11 mouse cellular contexts compared by ENCODE assay signal in genomic region chr6:136946943-136947342, GRCm38 (mm10). TPM values are rescaled to one million over a fixed set of nuclear protein-coding genes. Genes with fewer than 3 reads are reported as not detected.
A peak's percentile ranks its signal among the peaks of the same experiment; 100 is the strongest.
DNase-seq lines count a peak whose midpoint lies in the region; ATAC-seq and TF ChIP-seq lines count a peak whose summit lies in the region.
"Had no signal": no experiment of that assay in that cellular context is flagged by ENCODE, and none has a peak within 500 bp of the region (broad histone marks: within the 10 kb centered on the region; RNA-seq: fewer than 3 reads in every experiment).

No protein-coding gene starts in this region.

- H3K27me3 ChIP-seq in liver, embryonic 12.5 days (replicated peaks) = no peaks in the 10 kb centered on the region
- no peaks in the 10 kb centered on the region for H3K27me3 ChIP-seq in embryonic facial prominence, embryonic 10.5 days (replicated peaks; ENCODE audit: low read depth, poor library complexity, severe bottlenecking)
- no peaks in the 10 kb centered on the region for H3K27me3 ChIP-seq in midbrain, postnatal 0 days (ENCODE audit: insufficient read depth, low read length)

- H3K4me3 ChIP-seq in liver, embryonic 12.5 days = no peak overlapping the region
- H3K4me3 ChIP-seq in embryonic facial prominence, embryonic 10.5 days = no peak overlapping the region
- no peak overlapping the region for H3K4me3 ChIP-seq in midbrain, postnatal 0 days (ENCODE audit: low read depth, low read length)

- H3K9me3 ChIP-seq in liver, embryonic 12.5 days (replicated peaks) = no peaks in the 10 kb centered on the region
- H3K9me3 ChIP-seq in embryonic facial prominence, embryonic 10.5 days = no peaks in the 10 kb centered on the region
- no peaks in the 10 kb centered on the region for H3K9me3 ChIP-seq in midbrain, postnatal 0 days (ENCODE audit: low read length)

- H3K36me3 ChIP-seq in liver, embryonic 12.5 days = no peaks in the 10 kb centered on the region
- H3K36me3 ChIP-seq in embryonic facial prominence, embryonic 10.5 days (replicated peaks) = no peaks in the 10 kb centered on the region
- H3K36me3 ChIP-seq in midbrain, postnatal 0 days (ENCODE audit: insufficient read depth, low read length) = no peaks in the 10 kb centered on the region

- DNase-seq in liver = no peak
- peak; percentile 53 to 68 for DNase-seq in CD8-positive naive resting alpha-beta T cell, adult 2 months (ENCODE audit: low read depth in 2 of 2, low spot score in 2 of 2)
- DNase-seq in embryonic facial prominence, embryonic 10.5 days (ENCODE audit: low spot score) = peak; percentile 20
- DNase-seq in midbrain, postnatal 0 days (ENCODE audit: low spot score) = peak; percentile 22
- DNase-seq in layer of hippocampus, adult 9-11 months = no peak
- no peak for DNase-seq in gastrocnemius, adult 8-10 months (ENCODE audit: low spot score in 2 of 2)
- DNase-seq: cerebellum, adult 11 months; kidney, adult 9 months had no signal

- peak; percentile 27; the same call in 1 of the 2 replicates for ATAC-seq in liver, embryonic 12.5 days
- ATAC-seq in midbrain, postnatal 0 days (ENCODE audit: low FRiP score) = 0 out of 2 replicates have a peak, but pooled peaks have one; percentile 27
- no peak for ATAC-seq in cerebellum, adult (ENCODE audit: insufficient number of reproducible peaks, low FRiP score, low TSS enrichment)

- 54% methylated on average over 9 of the region's 9 CpGs for WGBS in liver, embryonic 12.5 days (ENCODE audit: insufficient replicate concordance)
- WGBS in embryonic facial prominence, embryonic 10.5 days = 72% methylated on average over 9 of the region's 9 CpGs
- WGBS in midbrain, postnatal 0 days = 42% methylated on average over 9 of the region's 9 CpGs

- TF ChIP-seq CTCF in midbrain, postnatal 0 days (IDR thresholded peaks at IDR 0.05) = no peak

- H3K4me2 ChIP-seq in liver, embryonic 12.5 days = no peak overlapping the region
- no peak overlapping the region for H3K4me2 ChIP-seq in midbrain, postnatal 0 days (ENCODE audit: low read depth, low read length, poor library complexity, severe bottlenecking)

- no peak overlapping the region for H3K9ac ChIP-seq in liver, embryonic 12.5 days
- H3K9ac ChIP-seq in midbrain, postnatal 0 days (replicated peaks; ENCODE audit: low read length, poor library complexity, severe bottlenecking) = no peak overlapping the region
- H3K9ac ChIP-seq: liver, embryonic 14.5 days had no signal

- peaks cover 30% of the 10 kb centered on the region for H3K4me1 ChIP-seq in liver, embryonic 12.5 days
- H3K4me1 ChIP-seq in embryonic facial prominence, embryonic 10.5 days = peaks cover 7% of the 10 kb centered on the region
- no peaks in the 10 kb centered on the region for H3K4me1 ChIP-seq in midbrain, postnatal 0 days (ENCODE audit: insufficient read depth, low read length)

- no peak overlapping the region for H3K27ac ChIP-seq in liver, embryonic 12.5 days
- H3K27ac ChIP-seq in embryonic facial prominence, embryonic 10.5 days (replicated peaks) = no peak overlapping the region
- H3K27ac ChIP-seq in midbrain, postnatal 0 days (ENCODE audit: low read depth, low read length) = no peak overlapping the region
- H3K27ac ChIP-seq: liver, embryonic 14.5 days had no signal

RNA-seq across cellular contexts. Expression of gene Arhgdib, which starts 5.2 kb away (rescaled TPM):
- 120 and 122 TPM in 2 replicates for polyA plus RNA-seq in liver, embryonic 12.5 days (2016; fragmentation: Nextera tagmentation; extraction: Ambion mirVana)
- polyA plus RNA-seq in embryonic facial prominence, embryonic 10.5 days (2016; fragmentation: Nextera tagmentation; extraction: Ambion mirVana) = 32.1 and 39.3 TPM in 2 replicates
- total RNA-seq in midbrain, postnatal 0 days (2014; rRNA removed) = 8.3 and 9.0 TPM in 2 replicates
- 16.1 and 19.0 TPM in 2 replicates for polyA plus RNA-seq in midbrain, postnatal 0 days (2015; fragmentation: Nextera tagmentation; extraction: Ambion mirVana)
- 1 to 10 TPM; 3.9 to 9.6 (median 5.3) TPM for total RNA-seq in gastrocnemius, adult 8-10 months (2022)

RNA-seq across cellular contexts. Expression of gene Pde6h, which starts 23.3 kb away (rescaled TPM):
- polyA plus RNA-seq in liver, embryonic 12.5 days (2016; fragmentation: Nextera tagmentation; extraction: Ambion mirVana) = not detected in 2 replicates
- polyA plus RNA-seq in embryonic facial prominence, embryonic 10.5 days (2016; fragmentation: Nextera tagmentation; extraction: Ambion mirVana) = not detected in 2 replicates
- total RNA-seq in midbrain, postnatal 0 days (2014; rRNA removed) = 0.05 and 0.19 TPM in 2 replicates
- polyA plus RNA-seq in midbrain, postnatal 0 days (2015; fragmentation: Nextera tagmentation; extraction: Ambion mirVana) = 0.37 and 0.84 TPM in 2 replicates
- not detected for total RNA-seq in gastrocnemius, adult 8-10 months (2022)

RNA-seq across cellular contexts. Expression of gene Erp27, which starts 25.0 kb away (rescaled TPM):
- 0.27 and 0.43 TPM in 2 replicates for polyA plus RNA-seq in liver, embryonic 12.5 days (2016; fragmentation: Nextera tagmentation; extraction: Ambion mirVana)
- polyA plus RNA-seq in embryonic facial prominence, embryonic 10.5 days (2016; fragmentation: Nextera tagmentation; extraction: Ambion mirVana) = 0.29 TPM in 1 of 2 replicates, not detected in the other
- total RNA-seq in midbrain, postnatal 0 days (2014; rRNA removed) = not detected in 2 replicates
- polyA plus RNA-seq in midbrain, postnatal 0 days (2015; fragmentation: Nextera tagmentation; extraction: Ambion mirVana) = not detected in 2 replicates
- total RNA-seq in gastrocnemius, adult 8-10 months (2022) = not detected

Comparison
In these comparisons a context has a peak if more than half of its experiments do, and no peak if none do; other contexts are left out.
1. DNase-seq: peak in CD8-positive naive resting alpha-beta T cell, adult 2 months (2 of 2), embryonic facial prominence, embryonic 10.5 days (single experiment) and midbrain, postnatal 0 days (single experiment); none in liver (single experiment), layer of hippocampus, adult 9-11 months (single experiment) and gastrocnemius, adult 8-10 months (0 of 2).